Mouse (Mus musculus) thymus, postnatal 14 days (tissue): ENCODE data around the gene Tamm41.

Experiments
- DNase-seq: peaks from one replicate; pipeline ENCODE4 v3.0.0; 2021

The Tamm41 gene

GRCm38 (mm10) chr6:115037103-115038094 lies at the start of gene Tamm41:
Gene Tamm41 (minus strand): TSS chr6:115037876.
- peak; percentile 92 for DNase-seq

- no peak for DNase-seq
Measured at GRCm38 (mm10) chr6:115085274-115085841, 47.7 kb upstream of the Tamm41 start.

GRCm38 (mm10) chr6:115076781-115077575 lies 39.3 kb upstream of the Tamm41 start:
- DNase-seq = no peak

- DNase-seq = no peak
Measured at GRCm38 (mm10) chr6:115072024-115072423, 34.3 kb upstream of the Tamm41 start.

- peak; percentile 77 for DNase-seq
Measured at GRCm38 (mm10) chr6:115065411-115066241, 27.9 kb upstream of the Tamm41 start.

GRCm38 (mm10) chr6:115062605-115063350 lies 25.1 kb upstream of the Tamm41 start:
- no peak for DNase-seq

GRCm38 (mm10) chr6:115059227-115059626 lies 21.6 kb upstream of the Tamm41 start:
- no peak for DNase-seq

- no peak for DNase-seq
Measured at GRCm38 (mm10) chr6:115056699-115057098, 19.0 kb upstream of the Tamm41 start.

GRCm38 (mm10) chr6:115055440-115055839 lies 17.8 kb upstream of the Tamm41 start:
- no peak for DNase-seq

GRCm38 (mm10) chr6:115051586-115052197 lies 14.0 kb upstream of the Tamm41 start:
- no peak for DNase-seq

GRCm38 (mm10) chr6:115049015-115049414 lies 11.3 kb upstream of the Tamm41 start:
- DNase-seq = peak; percentile 45

GRCm38 (mm10) chr6:115047816-115048215 lies 10.1 kb upstream of the Tamm41 start:
- DNase-seq = no peak

- DNase-seq = no peak
Measured at GRCm38 (mm10) chr6:115046064-115046463, 8.4 kb upstream of the Tamm41 start.

- DNase-seq = peak; percentile 12
Measured at GRCm38 (mm10) chr6:115044709-115045108, 7.0 kb upstream of the Tamm41 start.

- DNase-seq = no peak
Measured at GRCm38 (mm10) chr6:115043657-115044500, 6.2 kb upstream of the Tamm41 start.

GRCm38 (mm10) chr6:115042609-115043008 lies 4.9 kb upstream of the Tamm41 start:
- no peak for DNase-seq

GRCm38 (mm10) chr6:115033441-115033840 lies 4.2 kb downstream of the Tamm41 start:
- no peak for DNase-seq

- no peak for DNase-seq
Measured at GRCm38 (mm10) chr6:115030098-115030497, 7.6 kb downstream of the Tamm41 start.

GRCm38 (mm10) chr6:115029248-115029647 lies 8.4 kb downstream of the Tamm41 start:
- DNase-seq = peak; percentile 22

- no peak for DNase-seq
Measured at GRCm38 (mm10) chr6:115027485-115027992, 10.1 kb downstream of the Tamm41 start.
